Mouse (Mus musculus) heart, embryonic 11.5 days (tissue): ENCODE results near the gene 1700025G04Rik. TPM values are rescaled to one million over a fixed set of nuclear protein-coding genes. Genes with fewer than 3 reads are reported as not detected.

ENCODE experiments used
- ATAC-seq: fragments of 200-750 bp; cut with Nextera tagmentation; replicated peaks from 2 replicates; pipeline ENCODE4 v1.8.0; 2017; ENCODE audit warnings: moderate library complexity; ENCODE audit not compliant: insufficient number of reproducible peaks, low FRiP score, low TSS enrichment
- H3K27ac ChIP-seq: fragments of 300-500 bp; sonication (generic); 2 replicates; pipeline ENCODE4 v1.5.1; 2014; ENCODE audit warnings: mild to moderate bottlenecking, low read depth, low read length
- H3K27me3 ChIP-seq: fragments of 300-500 bp; sonication (generic); 2 replicates; pipeline ENCODE4 v1.6.1; 2014; ENCODE audit warnings: mild to moderate bottlenecking, low read length, mixed read lengths; ENCODE audit not compliant: control insufficient read depth, insufficient read depth
- H3K36me3 ChIP-seq: fragments of 300-500 bp; sonication (generic); 2 replicates; pipeline ENCODE4 v1.6.1; 2014; ENCODE audit warnings: mild to moderate bottlenecking, low read length, moderate library complexity, mixed read lengths; ENCODE audit not compliant: control insufficient read depth, insufficient read depth
- H3K4me1 ChIP-seq: fragments of 300-500 bp; sonication (generic); 2 replicates; pipeline ENCODE4 v1.6.1; 2014; ENCODE audit warnings: low read length; ENCODE audit not compliant: control insufficient read depth, insufficient read depth
- H3K4me2 ChIP-seq: fragments of 300-500 bp; sonication (generic); 2 replicates; pipeline ENCODE4 v1.6.1; 2014; ENCODE audit warnings: mild to moderate bottlenecking, moderate library complexity
- H3K4me3 ChIP-seq: fragments of 300-500 bp; sonication (generic); 2 replicates; pipeline ENCODE4 v1.5.1; 2014; ENCODE audit warnings: low read depth, low read length
- H3K9ac ChIP-seq: fragments of 300-500 bp; sonication (generic); 2 replicates; pipeline ENCODE4 v1.6.1; 2014; ENCODE audit warnings: mild to moderate bottlenecking, low read depth, low read length, moderate library complexity
- H3K9me3 ChIP-seq: fragments of 300-500 bp; sonication (generic); replicated peaks from 2 replicates; pipeline ENCODE4 v1.6.1; 2016; ENCODE audit warnings: low read length; ENCODE audit not compliant: control insufficient read depth
- WGBS: fragments of 180-500 bp; shearing (Covaris S2); extraction: QIAGEN DNeasy Blood & Tissue Kit; methylation state at CpG from one replicate; pipeline ENCODE4 v1.1.7; 2014; ENCODE audit not compliant: insufficient replicate concordance; 5-methylcytosine and 5-hydroxymethylcytosine counted together
- polyA plus RNA-seq: library from polyadenylated mRNA; unstranded; fragments of >200 nt; fragmentation: Nextera tagmentation; extraction: Ambion mirVana; gene quantifications from 2 replicates; pipeline ENCODE4 v1.2.1, GENCODE M21; 2014

1700025G04Rik gene
- polyA plus RNA-seq, 1 experiment from 2014 or later, result 25.0 TPM

DNA sequence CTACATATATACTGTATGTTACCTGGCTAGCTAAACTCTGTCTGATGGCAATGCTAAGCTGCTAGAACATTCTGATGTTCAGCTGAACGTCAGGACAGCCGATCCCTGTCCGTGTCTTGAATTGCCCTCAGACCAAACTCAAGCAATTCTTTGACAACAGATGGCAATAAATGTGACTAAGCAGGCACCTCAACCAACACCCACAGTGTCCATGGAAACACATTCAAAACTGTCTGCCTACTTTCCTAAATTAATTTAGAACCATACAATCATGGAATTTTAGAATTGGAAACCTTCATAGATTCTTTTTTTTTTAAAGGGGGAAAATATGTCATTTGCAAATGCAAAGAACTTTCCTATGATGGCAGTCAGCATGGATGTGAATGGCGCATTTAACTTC lies 41.6 kb downstream of the 1700025G04Rik start:
- H3K4me3 ChIP-seq, result no peak overlapping the region
- H3K9me3 ChIP-seq, result no peaks in the 10 kb centered on the region
- no peak for ATAC-seq
- no peaks in the 10 kb centered on the region for H3K27me3 ChIP-seq
- 87% methylated on average over 4 of the region's 4 CpGs for whole genome bisulfite sequencing
- H3K36me3 ChIP-seq, result no peaks in the 10 kb centered on the region
- peaks cover 24% of the 10 kb centered on the region for H3K4me1 ChIP-seq
- no peak overlapping the region for H3K27ac ChIP-seq
- no peak overlapping the region for H3K4me2 ChIP-seq
- H3K9ac ChIP-seq, result no peak overlapping the region

DNA sequence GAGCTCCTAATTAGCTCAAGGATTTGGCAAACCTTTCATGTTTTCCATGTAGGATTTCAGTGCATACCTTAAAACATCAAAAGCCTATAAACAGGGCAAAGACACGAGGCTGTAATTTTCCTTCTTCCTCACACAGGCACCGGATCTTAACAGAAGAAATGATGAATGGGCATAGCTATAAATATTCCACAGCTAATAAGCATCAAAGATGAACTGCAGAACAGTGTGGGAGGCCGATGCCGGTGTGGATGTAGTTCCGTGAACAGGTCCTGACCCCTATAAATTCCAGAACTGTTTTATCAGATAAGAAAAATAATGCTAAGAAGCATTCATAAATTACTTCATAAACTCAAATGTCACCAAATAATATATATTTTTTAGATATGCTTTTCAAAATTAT lies 42.5 kb downstream of the 1700025G04Rik start:
- Histone ChIP-seq H3K9me3 (no peaks in the 10 kb centered on the region), H3K4me2 (no peak overlapping the region), H3K36me3 (no peaks in the 10 kb centered on the region), H3K4me3 (no peak overlapping the region), H3K27me3 (no peaks in the 10 kb centered on the region), H3K27ac (no peak overlapping the region), H3K4me1 (peaks cover 25% of the 10 kb centered on the region), H3K9ac (no peak overlapping the region)
- 65% methylated on average over 5 of the region's 5 CpGs for WGBS
- no peak for ATAC-seq

DNA sequence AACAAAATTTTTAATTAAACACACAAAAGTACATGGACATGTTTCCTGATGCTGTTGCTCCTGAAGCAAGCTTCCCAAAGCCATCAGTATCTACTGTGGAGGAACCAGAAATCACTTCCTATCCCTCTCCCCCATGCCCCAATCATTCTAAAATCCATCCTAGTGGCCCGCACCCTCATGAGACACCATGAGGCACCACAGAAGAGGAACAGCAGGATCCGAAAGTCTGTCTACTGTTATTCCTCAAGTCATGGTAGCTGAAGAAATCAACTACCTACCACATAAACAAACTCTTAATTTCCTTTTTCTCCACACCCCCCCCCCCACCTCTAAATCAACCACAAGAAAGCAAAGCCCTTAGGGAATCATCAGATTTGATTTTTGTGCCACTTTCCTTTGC lies 46.5 kb downstream of the 1700025G04Rik start:
- no peak for ATAC-seq
- H3K4me2 ChIP-seq, result no peak overlapping the region
- H3K36me3 ChIP-seq, result no peaks in the 10 kb centered on the region
- no peak overlapping the region for H3K27ac ChIP-seq
- H3K9ac ChIP-seq, result no peak overlapping the region
- no peak overlapping the region for H3K4me3 ChIP-seq
- no peaks in the 10 kb centered on the region for H3K27me3 ChIP-seq
- peaks cover 14% of the 10 kb centered on the region for H3K4me1 ChIP-seq
- no peaks in the 10 kb centered on the region for H3K9me3 ChIP-seq
- WGBS, result 86% methylated on average over 2 of the region's 2 CpGs

DNA sequence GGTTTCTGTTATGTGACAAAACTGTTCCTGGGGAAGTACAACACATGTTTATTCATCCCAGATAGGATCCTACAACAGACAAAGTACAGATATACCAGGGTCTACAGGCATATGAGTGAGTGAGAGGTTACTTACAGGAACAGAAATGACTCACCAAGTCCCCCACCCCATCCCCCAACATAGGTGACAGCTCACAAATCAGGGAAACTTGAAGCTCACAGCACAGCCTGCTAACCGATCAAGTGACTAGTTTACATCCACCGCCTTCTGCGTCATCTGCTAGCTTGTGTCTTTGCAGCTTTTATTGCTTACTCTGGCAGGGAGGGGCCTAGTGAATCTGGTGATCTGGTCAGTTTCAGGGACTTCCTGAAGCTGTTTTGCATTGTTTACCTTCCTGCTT lies 47.5 kb downstream of the 1700025G04Rik start:
- WGBS, result 61% methylated on average over 3 of the region's 3 CpGs
- Histone ChIP-seq H3K27ac (no peak overlapping the region), H3K27me3 (no peaks in the 10 kb centered on the region), H3K4me1 (peaks cover 23% of the 10 kb centered on the region), H3K9me3 (no peaks in the 10 kb centered on the region), H3K36me3 (no peaks in the 10 kb centered on the region), H3K4me3 (no peak overlapping the region), H3K4me2 (no peak overlapping the region), H3K9ac (no peak overlapping the region)
- no peak for ATAC-seq

DNA sequence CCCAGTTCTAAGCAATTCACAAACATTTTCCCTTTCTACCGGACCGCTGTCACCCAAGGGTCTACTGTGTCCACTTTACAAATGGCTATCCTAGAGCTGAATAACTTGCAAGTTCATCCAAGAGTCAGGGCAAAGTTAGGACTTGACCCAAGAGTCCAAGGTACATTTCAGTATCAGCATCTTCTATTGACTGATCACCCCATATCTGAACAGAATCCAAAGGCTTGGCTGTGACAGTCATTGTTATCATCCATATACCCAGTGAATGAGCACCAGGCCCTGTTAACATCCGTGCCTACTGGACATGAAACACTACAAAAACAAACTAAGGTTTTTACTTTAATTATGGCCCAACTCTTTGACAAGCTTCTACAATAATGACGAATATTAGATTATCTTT lies 48.9 kb downstream of the 1700025G04Rik start:
- 82% methylated on average over 4 of the region's 4 CpGs for WGBS
- Histone ChIP-seq H3K9ac (no peak overlapping the region), H3K4me1 (peaks cover 26% of the 10 kb centered on the region), H3K9me3 (no peaks in the 10 kb centered on the region), H3K27me3 (no peaks in the 10 kb centered on the region), H3K27ac (no peak overlapping the region), H3K4me3 (no peak overlapping the region), H3K36me3 (no peaks in the 10 kb centered on the region), H3K4me2 (no peak overlapping the region)
- no peak for ATAC-seq

GRCm38 (mm10) chr1:152040053-152040452 lies 49.9 kb downstream of the 1700025G04Rik start:
- peaks cover 26% of the 10 kb centered on the region for H3K4me1 ChIP-seq
- ATAC-seq, result no peak
- H3K27me3 ChIP-seq, result no peaks in the 10 kb centered on the region
- H3K9ac ChIP-seq, result no peak overlapping the region
- no peak overlapping the region for H3K4me3 ChIP-seq
- H3K27ac ChIP-seq, result no peak overlapping the region
- WGBS, result 73% methylated on average over 7 of the region's 7 CpGs
- no peaks in the 10 kb centered on the region for H3K36me3 ChIP-seq
- no peaks in the 10 kb centered on the region for H3K9me3 ChIP-seq
- no peak overlapping the region for H3K4me2 ChIP-seq

DNA sequence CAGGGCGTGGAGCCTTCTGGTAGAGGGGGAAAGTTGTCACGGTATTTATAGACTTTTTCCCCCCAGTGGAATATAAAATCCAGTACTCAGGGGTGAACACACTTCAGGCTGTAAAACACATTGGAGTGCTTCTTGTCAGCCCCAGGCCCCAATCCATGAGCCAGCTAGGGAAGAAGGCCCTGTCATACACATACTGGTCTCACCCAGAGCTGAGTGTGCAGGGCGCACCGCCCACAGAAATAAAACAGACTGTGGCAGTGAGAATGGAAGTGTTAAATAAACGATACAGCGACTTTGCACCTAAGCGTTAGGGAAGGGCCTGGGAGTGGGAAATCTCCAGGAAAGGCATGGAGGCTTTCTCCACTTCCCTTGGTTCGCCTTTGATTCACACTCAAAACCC lies 50.3 kb downstream of the 1700025G04Rik start:
- Histone ChIP-seq H3K27me3 (no peaks in the 10 kb centered on the region), H3K4me1 (peaks cover 26% of the 10 kb centered on the region), H3K27ac (no peak overlapping the region), H3K4me3 (no peak overlapping the region), H3K9ac (no peak overlapping the region), H3K4me2 (no peak overlapping the region), H3K36me3 (no peaks in the 10 kb centered on the region), H3K9me3 (no peaks in the 10 kb centered on the region)
- ATAC-seq, result no peak
- WGBS, result 63% methylated on average over 8 of the region's 8 CpGs

GRCm38 (mm10) chr1:152038086-152038485 lies 51.8 kb downstream of the 1700025G04Rik start:
- Histone ChIP-seq H3K4me1 (peaks cover 26% of the 10 kb centered on the region; the same call in 1 of the 2 replicates), H3K9me3 (no peaks in the 10 kb centered on the region), H3K36me3 (no peaks in the 10 kb centered on the region), H3K4me2 (no peak overlapping the region), H3K27ac (no peak overlapping the region), H3K9ac (no peak overlapping the region), H3K4me3 (no peak overlapping the region), H3K27me3 (no peaks in the 10 kb centered on the region)
- 66% methylated on average over 9 of the region's 9 CpGs for WGBS
- no peak for ATAC-seq

- 26% methylated on average over 4 of the region's 4 CpGs for WGBS
- H3K9me3 ChIP-seq, result peaks cover 2% of the 10 kb centered on the region; the same call in 1 of the 2 replicates
- no peak overlapping the region for H3K4me2 ChIP-seq
- no peak for ATAC-seq
- H3K4me3 ChIP-seq, result no peak overlapping the region
- no peaks in the 10 kb centered on the region for H3K27me3 ChIP-seq
- no peaks in the 10 kb centered on the region for H3K36me3 ChIP-seq
- H3K9ac ChIP-seq, result no peak overlapping the region
- H3K27ac ChIP-seq, result no peak overlapping the region
- H3K4me1 ChIP-seq, result peaks cover 26% of the 10 kb centered on the region; the same call in 1 of the 2 replicates
Observed at GRCm38 (mm10) chr1:152037589-152037988, 52.3 kb downstream of the 1700025G04Rik start.
